Mouse (Mus musculus) intestine, embryonic 16.5 days (tissue): ENCODE results near the gene Grik2. TPM values are rescaled to one million over a fixed set of nuclear protein-coding genes. Genes with fewer than 3 reads are reported as not detected.

Source experiments
- ATAC-seq: fragments of 200-750 bp; cut with Nextera tagmentation; 2 replicates; pipeline ENCODE4 v1.8.0; 2017; ENCODE audit warnings: moderate TSS enrichment, moderate library complexity
- H3K27ac ChIP-seq: fragments of 300-500 bp; sonication (generic); 2 replicates; pipeline ENCODE4 v1.5.1; 2014; ENCODE audit warnings: mild to moderate bottlenecking, low read length
- H3K27me3 ChIP-seq: fragments of 300-500 bp; sonication (generic); replicated peaks from 2 replicates; pipeline ENCODE4 v1.6.1; 2014; ENCODE audit warnings: low read length, control low read depth, mixed read lengths; ENCODE audit not compliant: control insufficient read depth, insufficient read depth
- H3K36me3 ChIP-seq: fragments of 300-500 bp; sonication (generic); 2 replicates; pipeline ENCODE4 v1.6.1; 2014; ENCODE audit warnings: low read length, control low read depth; ENCODE audit not compliant: control insufficient read depth, insufficient read depth
- H3K4me1 ChIP-seq: fragments of 300-500 bp; sonication (generic); 2 replicates; pipeline ENCODE4 v1.6.1; 2014; ENCODE audit warnings: low read length, control low read depth, mixed read lengths; ENCODE audit not compliant: control insufficient read depth, insufficient read depth
- H3K4me2 ChIP-seq: fragments of 300-500 bp; sonication (generic); 2 replicates; pipeline ENCODE4 v1.6.1; 2014; ENCODE audit warnings: low read depth, low read length, control low read depth
- H3K4me3 ChIP-seq: fragments of 300-500 bp; sonication (generic); 2 replicates; pipeline ENCODE4 v1.5.1; 2014; ENCODE audit warnings: mild to moderate bottlenecking, low read length
- H3K9ac ChIP-seq: fragments of 300-500 bp; sonication (generic); 2 replicates; pipeline ENCODE4 v1.6.1; 2014; ENCODE audit warnings: low read depth, low read length
- H3K9me3 ChIP-seq: fragments of 300-500 bp; sonication (generic); 2 replicates; pipeline ENCODE4 v1.6.1; 2016; ENCODE audit warnings: low read length, control low read depth; ENCODE audit not compliant: control insufficient read depth
- WGBS: fragments of 180-500 bp; shearing (Covaris S2); extraction: QIAGEN DNeasy Blood & Tissue Kit; methylation state at CpG from one replicate; pipeline ENCODE4 v1.1.7; 2014; 5-methylcytosine and 5-hydroxymethylcytosine counted together
- polyA plus RNA-seq: library from polyadenylated mRNA; unstranded; fragments of >200 nt; fragmentation: Nextera tagmentation; extraction: Ambion mirVana; gene quantifications from 2 replicates; pipeline ENCODE4 v1.2.1, GENCODE M21; 2015

Grik2 gene
- polyA plus RNA-seq, 1 experiment from 2014 or later, result 2.3 TPM

- no peak overlapping the region for H3K9ac ChIP-seq
- H3K4me1 ChIP-seq, result no peaks in the 10 kb centered on the region
- no peak for ATAC-seq
- no peak overlapping the region for H3K27ac ChIP-seq
- no peaks in the 10 kb centered on the region for H3K9me3 ChIP-seq
- no peaks in the 10 kb centered on the region for H3K36me3 ChIP-seq
- H3K27me3 ChIP-seq, result peaks cover 6% of the 10 kb centered on the region; the same call in 1 of the 2 replicates
- H3K4me2 ChIP-seq, result no peak overlapping the region
- WGBS, result 12% methylated on average over 2 of the region's 2 CpGs
- no peak overlapping the region for H3K4me3 ChIP-seq
Observed at GRCm38 (mm10) chr10:49784831-49785230, 3.7 kb downstream of the Grik2 start.

- no peaks in the 10 kb centered on the region for H3K4me1 ChIP-seq
- no peak overlapping the region for H3K27ac ChIP-seq
- no peaks in the 10 kb centered on the region for H3K36me3 ChIP-seq
- WGBS, result under 1% methylated on average over 44 of the region's 44 CpGs
- no peaks in the 10 kb centered on the region for H3K9me3 ChIP-seq
- ATAC-seq, result peak; percentile 58
- H3K4me3 ChIP-seq, result peak overlapping the region; percentile 48
- peak overlapping the region; percentile 75 for H3K4me2 ChIP-seq
- H3K27me3 ChIP-seq, result peaks cover 2% of the 10 kb centered on the region; the same call in 1 of the 2 replicates
- peak overlapping the region; percentile 53 for H3K9ac ChIP-seq
Observed at GRCm38 (mm10) chr10:49782741-49783691, 5.5 kb downstream of the Grik2 start.

- peaks cover 2% of the 10 kb centered on the region; the same call in 1 of the 2 replicates for H3K27me3 ChIP-seq
- WGBS, result 9% methylated on average over 7 of the region's 7 CpGs
- H3K27ac ChIP-seq, result no peak overlapping the region
- H3K9ac ChIP-seq, result no peak overlapping the region
- peak overlapping the region; percentile 48 for H3K4me3 ChIP-seq
- no peaks in the 10 kb centered on the region for H3K4me1 ChIP-seq
- no peaks in the 10 kb centered on the region for H3K36me3 ChIP-seq
- peak overlapping the region; percentile 75 for H3K4me2 ChIP-seq
- no peak for ATAC-seq
- no peaks in the 10 kb centered on the region for H3K9me3 ChIP-seq
Observed at GRCm38 (mm10) chr10:49782061-49782460, 6.5 kb downstream of the Grik2 start.

DNA sequence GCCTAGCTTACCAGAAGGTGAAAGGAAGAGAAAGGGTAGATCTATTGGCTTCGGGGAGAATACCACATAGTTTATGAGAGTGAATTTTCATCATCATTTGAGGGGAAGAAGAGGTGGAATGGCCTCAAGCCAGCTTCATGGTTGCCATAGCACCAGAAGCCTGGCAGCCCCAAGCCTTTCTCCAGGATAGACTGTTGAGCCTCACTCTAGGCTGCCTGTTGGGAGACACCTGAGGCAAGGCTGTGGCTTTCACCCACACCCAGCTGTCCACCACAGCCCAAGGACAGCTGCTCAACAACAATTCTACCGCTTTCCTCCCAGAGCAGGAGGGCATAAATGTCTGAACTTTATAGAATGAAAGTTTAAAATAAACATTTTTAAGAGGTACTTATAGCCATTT is 8.1 kb downstream of the Grik2 start:
- Histone ChIP-seq H3K9me3 (no peaks in the 10 kb centered on the region), H3K27ac (no peak overlapping the region), H3K27me3 (0 out of 2 replicates have a peak, but pooled peaks cover 2% of the 10 kb centered on the region), H3K36me3 (no peaks in the 10 kb centered on the region), H3K4me2 (no peak overlapping the region), H3K9ac (no peak overlapping the region), H3K4me1 (no peaks in the 10 kb centered on the region), H3K4me3 (no peak overlapping the region)
- 69% methylated on average over 2 of the region's 2 CpGs for WGBS
- no peak for ATAC-seq

GRCm38 (mm10) chr10:49768897-49769296 is 19.7 kb downstream of the Grik2 start:
- Histone ChIP-seq H3K4me3 (no peak overlapping the region), H3K36me3 (no peaks in the 10 kb centered on the region), H3K9ac (no peak overlapping the region), H3K9me3 (no peaks in the 10 kb centered on the region), H3K27ac (no peak overlapping the region), H3K4me2 (no peak overlapping the region), H3K27me3 (no peaks in the 10 kb centered on the region), H3K4me1 (no peaks in the 10 kb centered on the region)
- no peak for ATAC-seq

DNA sequence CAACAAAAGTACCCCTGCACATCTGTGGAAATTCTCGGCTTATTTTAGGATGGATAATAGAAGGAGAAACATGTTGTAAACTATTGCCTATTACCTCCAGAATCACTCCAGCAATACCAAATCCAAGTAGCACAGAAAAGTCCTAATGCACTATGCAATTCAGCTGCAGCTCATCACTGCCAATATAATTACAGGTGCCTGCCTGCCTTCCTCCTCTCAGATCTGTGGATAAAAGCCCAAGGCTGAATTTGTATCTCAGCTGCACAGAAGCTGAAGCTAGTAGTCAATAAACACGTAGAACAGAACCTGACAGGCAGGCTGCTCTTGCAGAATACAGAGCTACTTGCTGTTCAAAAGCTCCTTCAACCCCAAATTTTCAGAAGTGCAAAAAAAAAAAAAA is 21.0 kb downstream of the Grik2 start:
- H3K27ac ChIP-seq, result no peak overlapping the region
- H3K4me3 ChIP-seq, result no peak overlapping the region
- H3K36me3 ChIP-seq, result no peaks in the 10 kb centered on the region

DNA sequence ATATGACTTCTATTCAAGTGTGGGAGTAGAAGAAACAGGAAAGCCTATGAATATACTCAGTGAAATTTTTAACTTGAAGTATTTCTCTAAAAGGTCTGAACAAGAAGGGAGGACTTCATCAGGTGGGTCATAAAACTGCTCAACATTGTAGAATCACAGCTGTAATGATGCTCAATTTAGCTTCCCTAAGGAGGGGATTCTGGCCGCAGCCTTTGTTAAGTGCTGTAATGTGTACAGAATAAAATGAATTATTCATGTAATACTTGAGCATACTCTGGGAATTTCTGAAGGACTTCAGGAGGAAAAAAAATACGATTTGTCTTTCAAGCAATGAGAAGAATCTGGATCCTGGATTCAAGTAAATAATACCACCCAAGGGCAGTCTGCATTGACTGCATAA is 26.0 kb downstream of the Grik2 start:
- H3K27me3 ChIP-seq, result no peaks in the 10 kb centered on the region
- no peaks in the 10 kb centered on the region for H3K36me3 ChIP-seq
- WGBS, result 73% methylated on average over 2 of the region's 2 CpGs
- no peak overlapping the region for H3K4me2 ChIP-seq
- no peak overlapping the region for H3K4me3 ChIP-seq
- H3K9me3 ChIP-seq, result no peaks in the 10 kb centered on the region
- no peak overlapping the region for H3K27ac ChIP-seq
- ATAC-seq, result no peak
- H3K4me1 ChIP-seq, result no peaks in the 10 kb centered on the region
- H3K9ac ChIP-seq, result no peak overlapping the region

More for the DNA sequence above, 21.0 kb downstream of the Grik2 start:
- WGBS, result 54% methylated on average over 2 of the region's 2 CpGs
- H3K9ac ChIP-seq, result no peak overlapping the region
- no peaks in the 10 kb centered on the region for H3K27me3 ChIP-seq
- H3K9me3 ChIP-seq, result no peaks in the 10 kb centered on the region
- no peak overlapping the region for H3K4me2 ChIP-seq
- no peak for ATAC-seq
- no peaks in the 10 kb centered on the region for H3K4me1 ChIP-seq

DNA sequence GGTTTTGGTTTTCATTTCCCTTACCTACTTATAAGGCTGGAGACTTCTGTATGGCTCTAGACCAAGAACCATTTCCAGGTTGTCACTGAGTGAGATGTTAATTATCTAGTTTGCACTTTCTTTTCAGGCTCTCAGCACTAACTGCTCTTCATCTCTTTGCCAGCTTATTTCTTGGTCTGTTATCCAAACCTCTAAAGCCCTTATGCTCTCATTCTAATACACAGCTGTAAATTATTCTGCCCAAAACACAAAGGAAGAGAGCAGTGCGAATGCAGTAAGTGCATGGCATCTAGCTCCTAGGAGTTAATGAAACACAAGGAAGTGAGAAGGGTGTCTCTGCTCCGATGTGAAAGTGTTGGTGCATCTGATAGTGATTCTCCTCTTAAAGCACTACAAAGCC is 36.8 kb downstream of the Grik2 start:
- no peaks in the 10 kb centered on the region for H3K9me3 ChIP-seq
- no peak for ATAC-seq
- H3K27ac ChIP-seq, result no peak overlapping the region
- 68% methylated on average over 2 of the region's 2 CpGs for WGBS
- H3K4me1 ChIP-seq, result no peaks in the 10 kb centered on the region
- H3K27me3 ChIP-seq, result no peaks in the 10 kb centered on the region
- H3K4me3 ChIP-seq, result no peak overlapping the region
- H3K4me2 ChIP-seq, result no peak overlapping the region
- H3K9ac ChIP-seq, result no peak overlapping the region
- no peaks in the 10 kb centered on the region for H3K36me3 ChIP-seq

GRCm38 (mm10) chr10:49731841-49732240 is 56.7 kb downstream of the Grik2 start:
- Histone ChIP-seq H3K4me1 (no peaks in the 10 kb centered on the region), H3K9ac (no peak overlapping the region), H3K4me2 (no peak overlapping the region), H3K36me3 (no peaks in the 10 kb centered on the region), H3K4me3 (no peak overlapping the region), H3K27me3 (no peaks in the 10 kb centered on the region), H3K9me3 (no peaks in the 10 kb centered on the region), H3K27ac (no peak overlapping the region)
- WGBS, result 79% methylated on average over 2 of the region's 2 CpGs
- no peak for ATAC-seq
